Mouse (Mus musculus): Measurements from ENCODE around the gene Gkn3. TPM values are rescaled to one million over a fixed set of nuclear protein-coding genes. Genes with fewer than 3 reads are reported as not detected.

Gkn3 gene
- polyA plus RNA-seq, 1 experiment from 2014 or later = not detected

- 18% methylated on average over 11 of the region's 11 CpGs for WGBS
- Histone ChIP-seq H3K27ac (replicated peaks) (peak overlapping the region; percentile 93), H3K9me3 (replicated peaks) (no peaks in the 10 kb centered on the region), H3K27me3 (ENCODE audit: low read depth, poor library complexity, severe bottlenecking) (peaks cover 22% of the 10 kb centered on the region; the same call in 1 of the 2 replicates), H3K4me3 (peak overlapping the region; percentile 81), H3K4me1 (peaks cover 31% of the 10 kb centered on the region), H3K36me3 (no peaks in the 10 kb centered on the region)
- peak; percentile 40 for DNase-seq (ENCODE audit: low spot score)
Measured at GRCm38 (mm10) chr6:87334361-87335090, 54.2 kb downstream of the Gkn3 start.

Other genes starting within 250 kb of the Gkn3 start
- 3.6 and 4.1 TPM in 2 replicates for gene Antxr1, start 53.1 kb downstream of the Gkn3 start, polyA plus RNA-seq (2016; fragmentation: Nextera tagmentation; extraction: Ambion mirVana)
- not detected in 2 replicates for gene Gkn1, start 38.0 kb downstream of the Gkn3 start, polyA plus RNA-seq (2016; fragmentation: Nextera tagmentation; extraction: Ambion mirVana)
- gene Gkn2, start 15.6 kb downstream of the Gkn3 start, polyA plus RNA-seq (2016; fragmentation: Nextera tagmentation; extraction: Ambion mirVana) = not detected in 2 replicates
- not detected in 2 replicates for gene Bmp10, start 40.1 kb upstream of the Gkn3 start, polyA plus RNA-seq (2016; fragmentation: Nextera tagmentation; extraction: Ambion mirVana)
- gene Arhgap25, start 144.3 kb upstream of the Gkn3 start, polyA plus RNA-seq (2016; fragmentation: Nextera tagmentation; extraction: Ambion mirVana) = 2.2 and 2.6 TPM in 2 replicates
- 3.1 and 3.4 TPM in 2 replicates for gene Prokr1, start 201.8 kb upstream of the Gkn3 start, polyA plus RNA-seq (2016; fragmentation: Nextera tagmentation; extraction: Ambion mirVana)

Data from midbrain, embryonic 10.5 days (tissue).